Mouse (Mus musculus) lung, postnatal 0 days (tissue): ENCODE measurements around the gene Tnfaip6. TPM values are rescaled to one million over a fixed set of nuclear protein-coding genes. Genes with fewer than 3 reads are reported as not detected.
A peak's percentile ranks its signal among the peaks of the same experiment; 100 is the strongest.

Experiments
- ATAC-seq: fragments of 200-750 bp; cut with Nextera tagmentation; 2 replicates; pipeline ENCODE4 v1.8.0; 2017; ENCODE audit warnings: moderate library complexity
- DNase-seq: peaks from one replicate; pipeline ENCODE4 v3.0.0-alpha.2; 2016; ENCODE audit warnings: low spot score
- H3K27ac ChIP-seq: fragments of 300-500 bp; sonication (generic); 2 replicates; pipeline ENCODE4 v1.5.1; 2014; ENCODE audit warnings: antibody characterized with exemption, mild to moderate bottlenecking, low read length, mixed read lengths
- H3K27me3 ChIP-seq: fragments of 300-500 bp; sonication (generic); replicated peaks from 2 replicates; pipeline ENCODE4 v1.6.1; 2014; ENCODE audit warnings: low read length, mixed read lengths; ENCODE audit not compliant: insufficient read depth
- H3K36me3 ChIP-seq: fragments of 300-500 bp; sonication (generic); 2 replicates; pipeline ENCODE4 v1.6.1; 2014; ENCODE audit warnings: low read length, mixed read lengths; ENCODE audit not compliant: insufficient read depth
- H3K4me1 ChIP-seq: fragments of 300-500 bp; sonication (generic); 2 replicates; pipeline ENCODE4 v1.6.1; 2014; ENCODE audit warnings: antibody characterized with exemption, low read depth, low read length, mixed read lengths; ENCODE audit not compliant: insufficient read depth
- H3K4me2 ChIP-seq: fragments of 300-500 bp; sonication (generic); replicated peaks from 2 replicates; pipeline ENCODE4 v1.6.1; 2014; ENCODE audit warnings: low read depth, mild to moderate bottlenecking, low read length, moderate library complexity, mixed read lengths
- H3K4me3 ChIP-seq: fragments of 300-500 bp; sonication (generic); 2 replicates; pipeline ENCODE4 v1.5.1; 2014; ENCODE audit warnings: low read depth, low read length
- H3K9ac ChIP-seq: fragments of 300-500 bp; sonication (generic); replicated peaks from 2 replicates; pipeline ENCODE4 v1.6.1; 2014; ENCODE audit warnings: low read depth, mild to moderate bottlenecking
- H3K9me3 ChIP-seq: fragments of 300-500 bp; sonication (generic); 2 replicates; pipeline ENCODE4 v1.6.1; 2016; ENCODE audit warnings: low read length, mixed read lengths
- CTCF ChIP-seq: IDR thresholded peaks from 2 replicates; pipeline ENCODE4 v1.5.1; 2016; ENCODE audit warnings: antibody characterized with exemption, mild to moderate bottlenecking
- EP300 ChIP-seq: IDR thresholded peaks from 2 replicates; pipeline ENCODE4 v1.6.1; 2016; ENCODE audit warnings: antibody characterized with exemption, mild to moderate bottlenecking, control low read depth
- WGBS: fragments of 180-500 bp; shearing (Covaris S2); extraction: QIAGEN DNeasy Blood & Tissue Kit; methylation state at CpG from one replicate; pipeline ENCODE4 v1.1.7; 2014; 5-methylcytosine and 5-hydroxymethylcytosine counted together
- polyA plus RNA-seq: library from polyadenylated mRNA; unstranded; fragments of >200 nt; fragmentation: Nextera tagmentation; extraction: Ambion mirVana; gene quantifications from 2 replicates; pipeline ENCODE4 v1.2.1, GENCODE M21; 2015

Gene Tnfaip6
- polyA plus RNA-seq, 1 experiment from 2014 or later: 1.9 TPM

DNA sequence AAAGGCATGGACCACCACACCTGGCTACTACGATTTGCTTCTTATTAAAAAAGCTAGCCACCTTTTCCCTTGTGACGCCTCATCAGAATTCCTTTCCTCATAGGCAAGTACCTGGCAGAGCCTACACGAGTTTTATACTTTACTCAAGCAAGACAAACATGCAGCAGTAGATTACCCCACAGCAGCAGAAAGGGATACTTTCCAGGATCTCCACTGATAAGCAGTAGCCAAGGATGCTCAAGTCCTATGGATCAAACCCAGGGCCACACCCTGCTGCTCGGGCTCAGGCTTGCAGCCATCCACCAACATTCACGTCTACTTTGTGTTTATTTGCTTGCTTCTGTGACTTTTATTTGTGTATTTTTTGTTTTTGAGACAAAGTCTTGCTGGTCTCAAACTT is 8.2 kb downstream of the Tnfaip6 start:
- Histone ChIP-seq H3K4me1 (no peaks in the 10 kb centered on the region), H3K9me3 (no peaks in the 10 kb centered on the region), H3K36me3 (no peaks in the 10 kb centered on the region), H3K27me3 (no peaks in the 10 kb centered on the region), H3K27ac (no peak overlapping the region), H3K4me3 (no peak overlapping the region), H3K4me2 (no peak overlapping the region), H3K9ac (no peak overlapping the region)
- no peak for ATAC-seq
- TF ChIP-seq CTCF (no peak), EP300 (no peak)
- 69% methylated on average over 5 of the region's 5 CpGs for WGBS
- DNase-seq: no peak

DNA sequence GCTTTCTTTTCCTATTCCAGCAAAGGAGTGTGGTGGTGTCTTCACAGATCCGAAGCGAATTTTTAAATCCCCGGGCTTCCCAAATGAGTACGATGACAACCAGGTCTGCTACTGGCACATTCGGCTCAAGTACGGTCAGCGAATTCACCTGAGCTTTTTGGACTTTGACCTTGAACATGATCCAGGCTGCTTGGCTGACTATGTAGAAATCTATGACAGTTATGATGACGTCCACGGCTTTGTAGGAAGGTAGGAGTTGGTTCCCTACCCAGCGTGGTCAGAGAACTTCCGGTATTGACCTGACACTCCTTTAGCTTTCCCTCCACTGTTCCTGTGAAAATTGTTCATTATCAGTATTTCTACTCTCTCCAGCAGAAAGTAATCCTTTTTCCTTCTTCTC is 13.0 kb downstream of the Tnfaip6 start:
- H3K27ac ChIP-seq: no peak overlapping the region
- no peaks in the 10 kb centered on the region for H3K4me1 ChIP-seq
- DNase-seq: no peak
- no peak overlapping the region for H3K4me3 ChIP-seq
- no peak for ATAC-seq
- no peak overlapping the region for H3K9ac ChIP-seq
- H3K9me3 ChIP-seq: no peaks in the 10 kb centered on the region
- TF ChIP-seq EP300 (no peak), CTCF (no peak)
- WGBS: 93% methylated on average over 11 of the region's 11 CpGs
- H3K27me3 ChIP-seq: no peaks in the 10 kb centered on the region
- no peaks in the 10 kb centered on the region for H3K36me3 ChIP-seq
- H3K4me2 ChIP-seq: no peak overlapping the region

DNA sequence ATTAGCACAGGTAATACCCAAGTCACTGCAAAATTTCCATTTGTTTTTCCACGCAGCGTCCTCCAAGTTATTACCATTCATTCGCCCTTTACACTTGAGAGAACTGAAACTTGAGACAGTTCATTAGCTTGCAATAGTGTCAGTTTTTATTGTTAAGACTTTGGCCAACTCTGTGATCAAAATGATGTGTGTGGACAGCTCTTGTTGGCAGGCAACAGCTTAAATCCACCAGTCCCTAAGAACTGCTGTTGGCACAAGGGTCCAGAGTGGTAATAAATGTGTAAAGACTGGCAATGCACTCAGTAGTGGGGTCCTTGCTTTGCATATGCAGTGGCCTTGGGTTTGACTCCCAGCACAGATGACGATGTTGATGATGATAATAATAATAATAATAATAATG is 14.5 kb downstream of the Tnfaip6 start:
- no peak for DNase-seq
- Histone ChIP-seq H3K27me3 (no peaks in the 10 kb centered on the region), H3K9me3 (no peaks in the 10 kb centered on the region), H3K4me1 (no peaks in the 10 kb centered on the region), H3K36me3 (no peaks in the 10 kb centered on the region), H3K9ac (no peak overlapping the region), H3K27ac (no peak overlapping the region), H3K4me2 (no peak overlapping the region), H3K4me3 (no peak overlapping the region)
- no peak for ATAC-seq
- TF ChIP-seq CTCF (no peak), EP300 (no peak)
- WGBS: 73% methylated on average over 4 of the region's 4 CpGs

DNA sequence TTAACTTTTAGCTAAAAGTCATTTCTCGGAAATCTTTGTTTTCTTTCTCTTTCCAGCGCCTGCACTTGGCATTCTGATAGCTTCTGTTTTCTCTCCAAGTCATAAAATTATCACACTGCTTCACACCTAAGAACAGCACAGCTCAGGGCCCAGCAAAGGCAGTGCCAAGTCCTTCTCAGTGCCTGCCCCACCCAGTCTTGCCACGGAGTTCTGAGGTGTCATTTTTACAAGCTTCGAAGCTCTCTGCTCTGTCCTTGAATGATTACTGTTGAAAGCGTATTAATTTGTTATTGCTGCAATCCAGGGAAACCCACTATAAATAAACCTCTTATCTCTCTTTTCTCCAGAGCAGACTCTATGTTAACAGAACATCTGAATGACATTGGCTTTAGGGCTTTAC is 15.7 kb downstream of the Tnfaip6 start:
- peak; percentile 17 for DNase-seq
- Histone ChIP-seq H3K4me2 (no peak overlapping the region), H3K4me3 (no peak overlapping the region), H3K9ac (no peak overlapping the region), H3K27me3 (no peaks in the 10 kb centered on the region), H3K9me3 (no peaks in the 10 kb centered on the region), H3K4me1 (no peaks in the 10 kb centered on the region), H3K36me3 (no peaks in the 10 kb centered on the region), H3K27ac (no peak overlapping the region)
- TF ChIP-seq EP300: no peak
- no peak for TF ChIP-seq CTCF
- WGBS: 31% methylated on average over 5 of the region's 5 CpGs
- no peak for ATAC-seq

DNA sequence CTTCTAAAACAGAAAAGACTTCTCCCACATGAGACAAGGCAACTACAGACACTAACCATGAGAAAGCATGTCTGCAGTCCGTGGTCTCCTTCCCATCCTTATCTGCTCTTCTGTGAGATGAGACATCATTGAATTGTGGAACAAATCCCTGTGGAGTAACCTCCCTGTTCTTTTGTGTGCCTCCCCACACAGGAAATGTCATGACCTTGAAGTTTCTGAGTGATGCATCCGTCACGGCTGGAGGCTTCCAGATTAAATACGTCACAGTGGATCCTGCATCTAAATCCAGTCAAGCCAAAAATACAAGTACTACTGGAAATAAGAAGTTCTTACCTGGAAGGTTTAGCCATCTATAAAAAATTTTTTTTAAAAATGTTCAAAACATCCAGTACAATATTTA is 17.8 kb downstream of the Tnfaip6 start:
- 43% methylated on average over 4 of the region's 4 CpGs for WGBS
- Histone ChIP-seq H3K36me3 (no peaks in the 10 kb centered on the region), H3K27me3 (no peaks in the 10 kb centered on the region), H3K4me3 (no peak overlapping the region), H3K9me3 (no peaks in the 10 kb centered on the region), H3K9ac (no peak overlapping the region), H3K27ac (no peak overlapping the region), H3K4me1 (no peaks in the 10 kb centered on the region), H3K4me2 (no peak overlapping the region)
- ATAC-seq (no peak), DNase-seq (no peak)
- TF ChIP-seq CTCF (no peak), EP300 (no peak)

DNA sequence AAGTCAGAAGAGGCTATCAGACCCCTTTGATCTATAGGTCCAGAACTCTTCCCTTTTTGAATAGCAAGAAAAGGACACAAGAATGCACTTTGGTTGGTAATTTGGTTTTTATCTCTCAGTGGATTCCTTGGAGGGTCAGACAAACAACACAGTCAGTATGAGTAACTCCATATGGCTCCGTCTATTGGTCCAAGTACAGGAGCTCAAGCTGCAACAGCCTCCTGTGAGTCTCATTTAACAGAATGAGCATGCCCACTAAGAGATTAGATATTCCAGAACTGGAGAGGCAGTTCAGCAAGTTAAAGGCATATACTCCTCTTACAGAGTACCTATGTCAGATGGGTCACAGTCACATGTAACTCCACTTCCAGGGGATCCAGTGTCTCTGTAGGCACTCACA is 19.3 kb downstream of the Tnfaip6 start:
- Histone ChIP-seq H3K27ac (no peak overlapping the region), H3K9me3 (no peaks in the 10 kb centered on the region), H3K4me1 (no peaks in the 10 kb centered on the region), H3K4me3 (no peak overlapping the region), H3K9ac (no peak overlapping the region), H3K4me2 (no peak overlapping the region), H3K36me3 (no peaks in the 10 kb centered on the region), H3K27me3 (no peaks in the 10 kb centered on the region)
- DNase-seq: no peak
- ATAC-seq: no peak
- TF ChIP-seq CTCF: no peak
- TF ChIP-seq EP300: no peak
- 66% methylated on average over 1 of the region's 1 CpGs for WGBS

DNA sequence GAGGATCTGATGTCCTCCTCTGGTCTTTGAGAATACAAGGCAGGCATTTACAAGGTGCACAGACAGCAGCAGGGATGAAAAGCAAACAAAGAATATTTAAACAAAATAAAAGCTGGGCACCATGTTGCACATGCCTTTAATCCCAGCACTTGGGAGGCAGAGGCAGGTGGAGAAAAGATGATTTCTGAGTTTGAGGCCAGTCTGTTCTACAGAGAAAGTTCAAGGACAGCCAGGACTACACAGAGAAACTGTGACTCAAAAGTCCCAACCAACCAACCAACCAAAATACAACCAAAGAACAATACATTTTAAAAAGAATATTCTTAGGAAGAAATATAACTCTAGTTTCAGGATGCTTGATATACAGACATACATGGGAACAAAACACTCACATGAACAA is 19.9 kb downstream of the Tnfaip6 start:
- Histone ChIP-seq H3K36me3 (no peaks in the 10 kb centered on the region), H3K4me3 (no peak overlapping the region), H3K9me3 (no peaks in the 10 kb centered on the region), H3K4me1 (no peaks in the 10 kb centered on the region), H3K27ac (no peak overlapping the region), H3K27me3 (no peaks in the 10 kb centered on the region), H3K9ac (no peak overlapping the region), H3K4me2 (no peak overlapping the region)
- DNase-seq: no peak
- no peak for TF ChIP-seq CTCF
- TF ChIP-seq EP300: no peak
- ATAC-seq: no peak
